Mouse (Mus musculus) spleen, adult 2 months (tissue): ENCODE results near the gene Hba-a1.

Experiments
- CTCF ChIP-seq: fragments of 200-500 bp; IDR thresholded peaks from 2 replicates; pipeline ENCODE4 v1.5.1; 2011; ENCODE audit warnings: mild to moderate bottlenecking, inconsistent platforms; ENCODE audit not compliant: insufficient read depth, insufficient read length, insufficient replicate concordance; ENCODE audit errors: extremely low read depth
- POLR2A ChIP-seq: fragments of 200-500 bp; IDR thresholded peaks from 2 replicates; pipeline ENCODE4 v1.6.1; 2011; ENCODE audit warnings: low read depth, low read length, inconsistent platforms

DNA sequence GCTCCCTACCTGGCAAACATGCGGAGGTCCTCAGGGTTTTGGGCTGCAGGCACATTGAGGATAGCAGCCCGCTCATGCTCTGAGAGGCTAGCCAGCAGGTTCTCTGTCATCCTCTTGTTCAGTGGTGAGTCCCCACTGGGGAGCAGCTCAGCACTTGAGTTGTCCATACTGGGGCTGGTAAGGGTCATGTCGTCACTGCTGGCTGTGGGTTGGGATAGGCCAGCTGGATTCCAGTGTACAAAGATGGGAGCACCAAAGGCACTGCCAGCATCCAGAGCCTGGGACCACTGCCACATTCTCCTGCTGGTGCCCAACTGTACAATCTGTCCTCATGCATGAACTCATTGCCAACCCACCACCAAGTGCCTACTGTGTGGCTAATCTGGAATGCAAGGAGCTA lies 49.4 kb upstream of the Hba-a1 start:
- no peak for TF ChIP-seq CTCF
- no peak for TF ChIP-seq POLR2A
